Mouse (Mus musculus) leukemia stem cell, adult 10-12 weeks (primary cell): Measurements from ENCODE around the gene Sox15. TPM values are rescaled to one million over a fixed set of nuclear protein-coding genes. Genes with fewer than 3 reads are reported as not detected.

Experiments used
- polyA plus RNA-seq: library from polyadenylated mRNA; stranded (reverse); fragments of >175 nt; gene quantifications from 2 replicates; pipeline ENCODE4 v1.2.3, GENCODE M21; 2012; ENCODE audit warnings: low replicate concordance

Sox15 gene
- polyA plus RNA-seq, result 0.44 TPM in 1 of 2 replicates, not detected in the other

DNA sequence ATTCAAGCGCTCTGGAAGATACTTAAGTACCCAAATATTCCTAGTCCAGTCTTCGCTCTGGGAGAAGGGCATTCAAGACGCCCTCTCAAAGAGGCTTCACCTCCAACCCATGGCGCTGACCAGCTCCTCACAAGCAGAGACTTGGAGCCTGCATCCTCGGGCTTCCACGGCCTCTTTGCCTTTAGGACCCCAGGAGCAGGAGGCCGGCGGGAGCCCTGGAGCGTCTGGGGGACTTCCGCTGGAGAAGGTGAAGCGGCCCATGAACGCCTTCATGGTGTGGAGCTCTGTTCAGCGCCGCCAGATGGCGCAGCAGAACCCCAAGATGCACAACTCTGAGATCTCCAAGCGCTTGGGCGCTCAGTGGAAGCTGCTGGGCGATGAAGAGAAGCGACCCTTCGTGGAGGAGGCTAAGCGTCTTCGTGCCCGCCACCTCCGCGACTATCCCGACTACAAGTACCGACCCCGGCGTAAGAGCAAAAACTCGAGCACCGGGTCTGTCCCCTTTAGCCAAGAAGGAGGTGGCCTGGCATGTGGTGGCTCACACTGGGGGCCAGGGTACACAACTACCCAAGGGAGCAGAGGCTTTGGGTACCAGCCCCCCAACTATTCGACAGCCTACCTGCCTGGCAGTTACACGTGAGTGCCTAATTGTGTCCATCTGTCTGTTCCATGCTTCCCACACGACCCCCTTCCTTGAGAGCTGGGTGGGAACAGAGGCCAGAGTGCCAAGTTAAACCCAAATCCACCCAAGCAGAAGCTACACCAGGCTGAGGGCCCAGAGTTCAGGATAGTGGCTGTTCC lies at the start of gene Sox15:
TSS of gene Sox15 (plus strand) at position 51 of the 801 bp plus-strand sequence.

DNA sequence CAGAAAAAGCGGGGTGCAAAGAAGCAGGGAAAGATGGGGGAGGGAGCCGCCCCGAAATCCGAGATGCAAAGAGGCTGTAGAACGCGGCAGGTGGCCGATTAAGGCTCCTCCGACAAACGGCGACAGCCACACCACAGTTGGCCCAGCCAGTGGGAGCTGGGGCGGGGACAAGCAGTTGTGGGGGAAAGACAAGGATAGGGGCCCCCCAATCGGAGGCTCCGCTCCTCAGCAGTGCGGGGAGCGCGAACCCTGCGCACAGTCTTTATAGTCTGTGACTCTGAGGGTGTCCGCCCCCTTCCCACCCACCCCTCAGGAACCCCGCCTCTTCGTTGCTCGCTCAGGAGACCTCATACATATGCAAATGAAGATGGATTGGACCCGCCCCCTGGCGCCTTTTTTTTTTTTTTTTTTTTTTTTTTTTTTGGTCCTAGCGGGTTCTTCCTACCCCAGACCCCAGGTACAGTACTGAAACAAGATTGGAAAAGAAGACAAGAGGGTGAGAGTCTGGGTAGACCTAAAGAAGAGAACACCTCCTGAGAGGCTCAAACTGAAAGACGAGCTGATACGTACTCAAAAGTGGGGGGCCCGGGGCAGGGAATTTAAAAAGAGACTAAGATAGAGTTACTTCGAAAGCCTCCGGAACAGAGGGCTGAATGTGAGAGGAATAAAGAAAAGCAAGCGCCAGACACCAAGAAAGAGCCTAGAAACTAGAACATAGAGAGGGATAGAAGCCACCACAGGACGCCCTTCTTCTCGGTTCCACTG lies 49.2 kb upstream of the Sox15 start, which contains the start of gene Atp1b2:
TSS of gene Atp1b2 (minus strand) at position 217 of the 765 bp plus-strand sequence.

DNA sequence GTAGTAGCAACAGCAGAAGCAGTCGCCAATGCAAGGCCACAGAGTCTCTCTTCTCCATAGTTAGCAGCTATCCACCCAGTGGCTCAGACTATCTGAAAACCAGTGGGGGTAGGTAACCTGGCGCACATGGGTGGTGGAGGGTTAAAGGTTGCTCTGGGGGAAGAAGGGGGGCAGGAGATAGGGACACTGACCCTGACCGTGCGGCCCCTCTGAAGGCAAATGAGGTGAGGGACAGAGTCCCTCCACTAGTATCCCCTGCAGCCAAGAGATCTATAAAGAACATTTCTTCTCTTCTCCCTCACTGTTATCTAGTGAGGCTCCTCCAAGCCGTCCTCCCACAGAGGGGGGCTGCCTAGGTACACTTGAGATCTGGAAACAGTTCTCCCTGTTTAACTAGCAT lies 37.3 kb upstream of the Sox15 start, which contains the start of gene Shbg:
TSS of gene Shbg (minus strand) at position 101 of the 400 bp plus-strand sequence.

DNA sequence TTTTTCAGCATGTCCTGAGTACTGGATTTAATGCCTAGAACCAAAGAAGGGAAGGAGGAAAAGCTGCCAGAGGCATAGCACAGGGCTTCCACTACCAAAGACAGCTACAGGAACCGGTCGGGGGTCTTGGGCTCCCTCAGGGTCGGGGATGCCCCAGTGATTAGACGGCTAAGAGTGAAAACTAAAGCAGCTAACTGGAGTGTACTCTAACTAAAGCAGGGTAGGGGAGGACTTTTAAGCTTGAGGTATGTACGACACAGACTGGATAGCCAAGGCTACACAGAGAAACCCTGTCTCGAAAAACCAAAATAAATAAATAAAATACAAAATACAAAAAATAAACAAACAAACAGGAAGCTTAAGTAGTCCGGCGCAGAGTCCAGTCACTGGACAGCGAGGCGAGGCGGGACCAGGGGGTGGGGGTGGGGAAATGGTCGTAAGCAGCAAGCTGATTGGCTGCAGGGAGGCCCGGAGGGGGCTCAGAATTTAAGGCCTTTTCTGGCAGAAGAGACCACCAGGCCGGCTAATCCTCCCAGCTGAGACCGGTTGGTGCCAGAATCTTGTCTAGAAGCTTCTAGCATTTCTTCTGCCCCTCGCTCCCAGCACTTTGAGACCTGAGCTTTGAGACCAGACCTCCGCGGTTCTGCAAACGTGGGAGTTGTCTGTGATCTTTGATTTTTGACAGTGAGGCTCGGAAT lies 33.4 kb upstream of the Sox15 start, which contains the start of gene Sat2:
TSS of gene Sat2 (plus strand) at position 454 of the 698 bp plus-strand sequence.

DNA sequence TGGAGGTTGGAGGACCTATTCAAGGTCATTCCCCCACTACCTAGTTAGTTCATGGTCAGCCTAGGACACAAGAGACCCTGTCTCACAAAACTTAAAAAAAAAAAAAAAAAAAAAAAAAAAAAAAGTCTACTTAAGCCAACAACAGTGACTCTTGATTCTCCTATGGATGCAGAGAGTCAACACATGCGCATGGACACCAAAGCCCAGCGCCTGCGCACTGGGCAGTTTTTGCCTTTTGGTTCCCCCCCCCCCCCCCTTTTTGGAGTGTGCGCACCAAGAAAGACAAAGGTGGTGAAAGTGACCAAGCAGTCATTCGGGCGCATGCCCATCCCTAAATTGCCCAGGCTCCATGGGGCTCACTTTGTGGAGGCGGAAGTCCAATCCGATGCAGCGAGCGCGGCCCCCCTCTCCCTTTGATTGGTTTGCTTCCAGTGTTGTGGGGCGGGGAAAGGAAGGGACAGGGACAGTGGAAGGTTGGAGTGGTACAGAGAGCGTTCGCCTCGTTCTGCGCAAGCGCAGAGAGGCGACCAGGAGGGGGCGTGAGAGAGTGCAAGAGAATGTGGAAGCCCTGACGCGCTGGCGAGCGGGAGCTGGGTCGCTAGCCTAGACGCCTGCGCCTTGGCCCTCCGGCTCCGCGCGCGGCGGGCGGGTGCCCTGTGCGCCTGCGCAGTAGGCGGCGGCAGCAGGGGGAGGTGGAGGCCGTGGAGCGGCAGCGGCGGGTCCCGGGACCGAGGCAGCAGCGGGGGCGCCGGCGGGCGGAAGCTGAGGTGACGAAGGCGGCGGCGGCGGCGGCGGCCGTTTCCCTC lies 22.6 kb upstream of the Sox15 start, which contains the start of gene Fxr2:
TSS of gene Fxr2 (plus strand) at position 707 of the 806 bp plus-strand sequence.

DNA sequence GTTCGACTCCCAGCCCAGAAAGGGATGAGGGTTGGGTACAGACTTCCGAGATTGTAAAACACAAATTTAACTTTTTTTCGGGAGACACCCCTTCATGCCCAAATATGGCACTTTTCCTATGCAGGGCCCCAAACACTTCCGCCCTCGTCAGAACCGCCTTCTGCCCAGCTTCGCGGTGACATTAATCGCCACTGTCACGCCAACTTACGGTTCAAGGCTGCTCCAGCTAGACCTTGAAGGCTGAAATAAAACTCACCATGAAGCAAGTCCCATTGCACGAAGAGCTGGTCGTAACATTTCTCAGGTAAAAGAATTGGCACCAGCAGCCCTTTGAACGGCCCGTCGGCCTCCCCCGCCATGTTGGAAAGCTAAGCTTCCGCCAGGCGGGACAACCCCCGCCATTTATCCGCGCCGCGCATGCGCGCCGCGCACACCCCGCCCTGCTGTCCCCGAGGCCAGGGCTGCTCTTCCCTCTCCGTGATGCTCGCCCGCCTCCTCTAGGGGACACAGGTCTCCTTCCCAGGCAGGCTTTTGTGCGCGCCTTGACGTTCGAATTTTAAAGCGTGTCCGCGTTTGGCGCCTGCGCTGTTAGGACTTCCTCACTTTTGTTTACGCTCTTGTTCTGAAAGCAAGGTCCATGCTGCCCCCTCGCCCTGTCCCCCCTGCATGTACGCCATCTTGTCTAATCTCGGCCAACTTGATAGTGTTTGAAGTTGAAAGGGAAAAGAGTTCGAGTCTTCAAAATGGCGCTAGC lies 7.3 kb downstream of the Sox15 start, which contains the start of gene Mpdu1:
TSS of gene Mpdu1 (minus strand) at position 430 of the 754 bp plus-strand sequence.

DNA sequence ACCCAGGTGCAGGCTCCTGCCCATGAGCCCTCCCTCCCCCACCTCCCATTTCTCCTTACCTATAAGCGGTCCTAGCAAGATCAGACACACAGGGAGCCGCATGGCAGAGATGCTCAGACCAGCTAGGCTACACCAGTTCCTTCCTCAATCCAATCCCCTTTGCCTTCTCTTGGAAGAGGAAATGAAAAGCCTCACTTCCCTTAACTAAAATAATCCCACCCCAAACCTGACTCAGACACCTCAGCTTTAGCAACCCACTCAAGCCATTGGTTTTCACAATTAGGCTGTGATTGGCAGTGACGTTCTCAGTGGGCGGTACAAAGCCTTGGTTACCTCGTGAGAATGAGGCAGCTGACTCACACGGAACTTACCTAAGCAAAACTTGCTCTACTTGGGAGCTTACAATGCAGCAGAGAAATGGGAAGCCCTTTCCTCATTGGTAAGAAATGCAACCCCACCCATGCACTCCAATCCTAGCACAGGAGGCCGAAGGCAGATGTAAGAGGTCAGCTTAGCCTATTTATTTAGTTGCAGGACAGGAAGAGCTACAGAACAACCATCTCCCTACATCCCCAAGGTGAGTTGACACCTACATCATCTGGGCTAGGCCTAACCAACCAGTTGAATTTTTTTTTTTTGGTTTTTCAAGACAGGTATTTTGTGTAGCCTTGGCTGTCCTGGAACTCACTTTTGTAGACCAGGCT lies 11.0 kb downstream of the Sox15 start, which contains the start of gene Cd68:
TSS of gene Cd68 (minus strand) at position 193 of the 704 bp plus-strand sequence.

DNA sequence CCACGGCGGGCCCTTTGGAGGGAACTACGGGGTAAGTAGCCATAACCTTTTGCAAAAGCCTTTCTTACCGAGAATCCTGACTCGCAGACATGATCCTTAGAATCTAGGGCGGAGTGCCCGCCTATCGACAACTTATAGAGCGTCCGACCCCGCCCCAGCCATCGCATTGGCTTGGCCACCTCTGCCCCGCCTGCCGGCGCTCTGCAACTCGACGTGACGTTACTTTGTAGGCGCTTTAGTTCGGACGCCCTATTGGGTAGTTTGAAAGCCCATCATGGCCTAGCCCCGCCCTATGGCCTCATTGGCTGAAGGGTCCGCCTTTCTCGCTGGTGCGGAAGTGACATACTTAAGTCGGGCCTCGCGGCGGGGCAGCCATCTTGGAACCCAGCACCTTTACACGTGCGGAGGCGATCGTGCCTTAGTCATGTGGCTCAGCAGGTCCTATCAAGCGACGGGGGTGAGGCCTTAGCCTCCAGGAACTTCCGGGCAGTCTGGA lies 17.1 kb downstream of the Sox15 start, which contains the start of gene Eif4a1:
TSS of gene Eif4a1 (minus strand) at position 213 of the 496 bp plus-strand sequence.

DNA sequence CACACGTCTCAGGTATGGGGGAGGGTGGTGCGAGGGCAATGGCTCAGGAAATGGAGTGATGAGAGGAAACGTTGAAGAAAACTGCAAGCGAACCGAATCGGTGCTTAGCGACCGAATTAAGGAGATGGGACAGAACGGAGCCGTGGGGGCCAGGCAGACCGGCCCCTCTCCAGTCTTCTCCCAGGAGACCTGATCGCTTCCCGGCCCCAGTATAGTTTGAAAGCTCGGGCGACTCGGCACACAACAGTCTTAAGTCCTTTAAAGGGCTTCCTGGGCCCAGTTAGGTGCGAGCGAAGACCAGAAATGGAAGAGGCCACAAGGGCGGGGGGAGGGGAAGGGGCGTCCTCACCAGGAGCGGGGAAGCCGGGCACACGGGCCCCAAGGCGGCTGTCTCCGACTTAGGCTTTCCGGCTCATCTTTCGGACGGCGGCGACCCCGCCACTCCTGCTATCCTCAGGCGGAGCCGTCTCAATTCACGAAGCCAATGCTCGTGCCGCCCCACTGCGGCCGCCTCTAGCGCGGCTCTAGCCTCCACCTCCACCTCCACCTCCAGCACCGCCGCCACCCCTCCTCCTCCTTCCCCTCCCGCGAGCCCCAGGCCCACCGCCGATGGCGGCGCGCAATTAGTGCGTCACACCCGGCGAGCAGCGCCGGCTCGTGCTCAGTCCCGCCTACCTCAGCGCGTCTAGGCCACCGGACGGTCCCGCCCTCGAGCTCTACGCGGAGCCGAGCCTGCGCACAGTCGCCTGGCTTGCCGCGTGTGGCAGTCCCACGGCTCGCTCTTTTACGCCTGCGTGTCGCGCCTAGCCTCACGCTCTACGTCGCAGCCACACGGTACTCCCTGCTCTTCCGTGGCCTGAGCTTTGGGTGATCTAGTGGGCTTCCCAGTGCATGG lies 26.4 kb downstream of the Sox15 start, which contains the start of gene Senp3:
TSS of gene Senp3 (minus strand) at position 771 of the 895 bp plus-strand sequence.

DNA sequence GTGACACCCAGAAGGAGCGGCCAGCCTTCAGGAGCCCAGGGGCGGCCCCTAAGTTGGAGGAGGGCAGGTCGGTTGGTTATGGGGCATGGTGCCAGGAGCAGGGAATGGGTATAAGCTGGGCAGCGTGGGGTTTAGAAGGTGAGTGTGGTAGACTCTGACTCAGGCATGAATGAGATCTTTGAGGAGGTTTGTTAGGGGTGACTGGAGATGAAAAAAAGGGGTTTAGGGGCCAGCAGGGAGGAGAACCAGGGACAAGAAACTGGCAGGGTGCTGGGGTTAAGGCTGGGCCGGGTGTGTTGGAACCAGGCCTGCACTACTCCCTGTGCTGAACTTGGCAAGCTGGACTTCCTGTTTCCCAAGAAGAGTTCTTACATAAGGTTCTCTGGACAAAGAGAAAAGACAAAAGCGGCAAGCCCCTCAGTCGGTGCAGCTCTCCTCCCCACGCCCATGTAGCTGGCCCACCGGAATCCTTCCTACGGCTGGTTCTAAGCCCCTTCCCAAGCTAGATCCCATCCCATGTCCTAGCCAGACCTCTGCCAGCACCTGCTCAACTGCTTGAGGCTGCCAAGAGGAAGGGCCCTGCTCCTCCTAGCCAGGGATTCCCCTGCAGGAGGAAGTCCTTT lies 30.5 kb downstream of the Sox15 start, which contains the start of gene Tnfsf13:
TSS of gene Tnfsf13 (minus strand) at position 259 of the 623 bp plus-strand sequence.

DNA sequence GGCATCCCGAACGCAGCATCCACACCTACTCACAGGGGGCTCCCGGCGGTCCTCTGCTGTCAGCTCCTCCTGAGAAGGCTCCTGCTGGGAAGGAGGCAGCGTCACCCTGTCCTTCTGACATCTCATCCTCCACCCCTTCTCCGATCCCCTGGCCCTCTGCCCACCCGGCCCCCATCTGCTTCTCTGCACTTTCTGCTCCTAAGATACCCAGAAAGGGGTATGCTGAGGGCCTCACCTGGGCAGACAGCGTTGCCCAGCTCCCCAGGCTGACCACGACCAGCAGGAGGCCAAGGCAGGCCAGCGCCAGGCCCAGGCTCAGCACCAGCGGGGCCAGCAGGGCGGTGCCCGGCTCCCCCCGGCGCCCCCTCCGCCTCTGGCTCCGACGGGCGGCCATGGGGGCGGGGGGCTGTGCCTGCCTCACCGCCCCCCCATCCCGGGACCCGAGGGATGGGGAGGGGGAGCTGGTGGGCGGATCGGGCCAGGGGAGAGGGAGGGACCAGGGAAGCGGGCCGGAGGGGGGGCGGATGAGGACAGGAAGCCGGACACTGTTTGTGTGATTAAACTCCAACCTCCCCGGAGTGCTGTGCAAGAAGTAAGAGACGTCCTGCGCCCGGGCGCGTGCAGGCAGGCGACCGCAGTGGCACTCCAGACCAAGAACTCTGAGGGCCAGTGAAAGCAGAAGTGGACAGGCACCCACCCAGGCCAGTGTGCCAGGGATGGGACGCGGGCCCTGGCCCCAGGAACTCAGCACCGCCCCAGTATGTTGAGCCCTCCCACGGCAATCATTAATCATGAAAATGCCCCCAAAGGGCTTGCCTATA lies 40.5 kb downstream of the Sox15 start, which contains the start of the genes Tnfsf12 and Tnfsfm13:
TSS of gene Tnfsf12 (minus strand) at position 489 of the 821 bp plus-strand sequence.
TSS of gene Tnfsfm13 (minus strand) at position 738 of the 821 bp plus-strand sequence.

Other genes with a start within 250 kb of the Sox15 start
- 73.8 and 92.1 TPM in 2 replicates for gene Kdm6b, start 241.6 kb upstream of the Sox15 start, polyA plus RNA-seq
- gene Dnah2, start 106.2 kb upstream of the Sox15 start, polyA plus RNA-seq, result 0.02 and 0.19 TPM in 2 replicates
- gene Efnb3, start 95.1 kb upstream of the Sox15 start, polyA plus RNA-seq, result 1.6 and 2.7 TPM in 2 replicates
- 6.9 and 45.7 TPM in 2 replicates for gene Wrap53, start 75.1 kb upstream of the Sox15 start, polyA plus RNA-seq
- 119 and 129 TPM in 2 replicates for gene Trp53, start 75.0 kb upstream of the Sox15 start, polyA plus RNA-seq
- 171 and 259 TPM in 2 replicates for gene Atp1b2, start 49.4 kb upstream of the Sox15 start, polyA plus RNA-seq
- not detected in 2 replicates for gene Shbg, start 37.4 kb upstream of the Sox15 start, polyA plus RNA-seq
- not detected in 2 replicates for gene Sat2, start 33.3 kb upstream of the Sox15 start, polyA plus RNA-seq
- gene Fxr2, start 22.3 kb upstream of the Sox15 start, polyA plus RNA-seq, result 91.8 and 97.5 TPM in 2 replicates
- 24.1 and 29.9 TPM in 2 replicates for gene Mpdu1, start 7.3 kb downstream of the Sox15 start, polyA plus RNA-seq
- 26.6 and 82.4 TPM in 2 replicates for gene Cd68, start 10.8 kb downstream of the Sox15 start, polyA plus RNA-seq
- 226 and 408 TPM in 2 replicates for gene Eif4a1, start 17.1 kb downstream of the Sox15 start, polyA plus RNA-seq
- 128 and 137 TPM in 2 replicates for gene Senp3, start 26.8 kb downstream of the Sox15 start, polyA plus RNA-seq
- gene Tnfsf13, start 30.5 kb downstream of the Sox15 start, polyA plus RNA-seq, result 2.3 and 5.0 TPM in 2 replicates
- 9.0 and 9.7 TPM in 2 replicates for gene Tnfsf12, start 40.5 kb downstream of the Sox15 start, polyA plus RNA-seq
- gene Tnfsfm13, start 40.8 kb downstream of the Sox15 start, polyA plus RNA-seq, result 6.6 and 8.1 TPM in 2 replicates
- 92.9 and 194 TPM in 2 replicates for gene Polr2a, start 103.3 kb downstream of the Sox15 start, polyA plus RNA-seq
- gene Slc35g3, start 106.7 kb downstream of the Sox15 start, polyA plus RNA-seq, result not detected in 2 replicates
- 38.9 and 47.4 TPM in 2 replicates for gene Zbtb4, start 110.6 kb downstream of the Sox15 start, polyA plus RNA-seq
- 0.18 and 0.20 TPM in 2 replicates for gene Chrnb1, start 140.6 kb downstream of the Sox15 start, polyA plus RNA-seq
- gene Fgf11, start 146.5 kb downstream of the Sox15 start, polyA plus RNA-seq, result 0.07 and 0.47 TPM in 2 replicates
- not detected in 2 replicates for gene Tmem102, start 150.3 kb downstream of the Sox15 start, polyA plus RNA-seq
- 0.07 TPM in 1 of 2 replicates, not detected in the other for gene Gm39566, start 160.0 kb downstream of the Sox15 start, polyA plus RNA-seq
- not detected in 2 replicates for gene Spem2, start 163.2 kb downstream of the Sox15 start, polyA plus RNA-seq
- not detected in 2 replicates for gene Spem1, start 166.9 kb downstream of the Sox15 start, polyA plus RNA-seq
- 3.7 and 5.0 TPM in 2 replicates for gene Nlgn2, start 182.5 kb downstream of the Sox15 start, polyA plus RNA-seq
- 531 and 1,176 TPM in 2 replicates for gene Tmem256, start 183.2 kb downstream of the Sox15 start, polyA plus RNA-seq
- gene Plscr3, start 191.1 kb downstream of the Sox15 start, polyA plus RNA-seq, result 64.9 and 78.2 TPM in 2 replicates
- 2.0 and 2.3 TPM in 2 replicates for gene Tnk1, start 203.4 kb downstream of the Sox15 start, polyA plus RNA-seq
- not detected in 2 replicates for gene Tmem95, start 222.7 kb downstream of the Sox15 start, polyA plus RNA-seq
- gene Kctd11, start 226.1 kb downstream of the Sox15 start, polyA plus RNA-seq, result 1.4 and 2.2 TPM in 2 replicates
- 28.9 and 53.7 TPM in 2 replicates for gene Acap1, start 240.2 kb downstream of the Sox15 start, polyA plus RNA-seq
- 0.18 and 0.33 TPM in 2 replicates for gene 2810408A11Rik, start 245.7 kb downstream of the Sox15 start, polyA plus RNA-seq
- gene Neurl4, start 245.8 kb downstream of the Sox15 start, polyA plus RNA-seq, result 131 and 182 TPM in 2 replicates